Mouse (Mus musculus) WW6 (cell line): Measurements from ENCODE around the gene Zbtb16.

ENCODE experiments used
- DNase-seq: peaks from one replicate; pipeline ENCODE4 v3.0.0-alpha.2; 2013; ENCODE audit warnings: low read depth, low spot score

Gene Zbtb16

GRCm38 (mm10) chr9:48744451-48744850 is 91.6 kb downstream of the Zbtb16 start:
- DNase-seq, result no peak

GRCm38 (mm10) chr9:48743338-48744285 is 92.4 kb downstream of the Zbtb16 start:
- no peak for DNase-seq

GRCm38 (mm10) chr9:48742150-48742549 is 93.9 kb downstream of the Zbtb16 start:
- DNase-seq, result no peak

- no peak for DNase-seq
These were observed 94.5 kb downstream of the Zbtb16 start for GRCm38 (mm10) chr9:48741433-48742077.

- no peak for DNase-seq
These were observed 95.2 kb downstream of the Zbtb16 start for GRCm38 (mm10) chr9:48740732-48741255.

- no peak for DNase-seq
These were observed 95.9 kb downstream of the Zbtb16 start for GRCm38 (mm10) chr9:48740098-48740505.

- no peak for DNase-seq
These were observed 97.1 kb downstream of the Zbtb16 start for GRCm38 (mm10) chr9:48738795-48739476.

GRCm38 (mm10) chr9:48737911-48738310 is 98.1 kb downstream of the Zbtb16 start:
- DNase-seq, result no peak

- DNase-seq, result no peak
These were observed 98.7 kb downstream of the Zbtb16 start for GRCm38 (mm10) chr9:48737210-48737850.

GRCm38 (mm10) chr9:48736361-48737209 is 99.4 kb downstream of the Zbtb16 start:
- DNase-seq, result no peak

- DNase-seq, result no peak
These were observed 100.3 kb downstream of the Zbtb16 start for GRCm38 (mm10) chr9:48735466-48736312.

- no peak for DNase-seq
These were observed 101.1 kb downstream of the Zbtb16 start for GRCm38 (mm10) chr9:48734725-48735465.

GRCm38 (mm10) chr9:48733817-48734544 is 102.0 kb downstream of the Zbtb16 start:
- no peak for DNase-seq

GRCm38 (mm10) chr9:48733083-48733482 is 102.9 kb downstream of the Zbtb16 start:
- DNase-seq, result no peak

- no peak for DNase-seq
These were observed 104.1 kb downstream of the Zbtb16 start for GRCm38 (mm10) chr9:48731651-48732536.

GRCm38 (mm10) chr9:48730446-48730979 is 105.5 kb downstream of the Zbtb16 start:
- no peak for DNase-seq

GRCm38 (mm10) chr9:48729471-48729870 is 106.6 kb downstream of the Zbtb16 start:
- no peak for DNase-seq
